Mouse (Mus musculus) intestine, embryonic 16.5 days (tissue): ENCODE measurements around the gene Tcl1b4. TPM values are rescaled to one million over a fixed set of nuclear protein-coding genes. Genes with fewer than 3 reads are reported as not detected.
A peak's percentile ranks its signal among the peaks of the same experiment; 100 is the strongest.

Source experiments
- ATAC-seq: fragments of 200-750 bp; cut with Nextera tagmentation; 2 replicates; pipeline ENCODE4 v1.8.0; 2017; ENCODE audit warnings: moderate TSS enrichment, moderate library complexity
- H3K27ac ChIP-seq: fragments of 300-500 bp; sonication (generic); 2 replicates; pipeline ENCODE4 v1.5.1; 2014; ENCODE audit warnings: mild to moderate bottlenecking, low read length
- H3K27me3 ChIP-seq: fragments of 300-500 bp; sonication (generic); replicated peaks from 2 replicates; pipeline ENCODE4 v1.6.1; 2014; ENCODE audit warnings: low read length, control low read depth, mixed read lengths; ENCODE audit not compliant: control insufficient read depth, insufficient read depth
- H3K36me3 ChIP-seq: fragments of 300-500 bp; sonication (generic); 2 replicates; pipeline ENCODE4 v1.6.1; 2014; ENCODE audit warnings: low read length, control low read depth; ENCODE audit not compliant: control insufficient read depth, insufficient read depth
- H3K4me1 ChIP-seq: fragments of 300-500 bp; sonication (generic); 2 replicates; pipeline ENCODE4 v1.6.1; 2014; ENCODE audit warnings: low read length, control low read depth, mixed read lengths; ENCODE audit not compliant: control insufficient read depth, insufficient read depth
- H3K4me2 ChIP-seq: fragments of 300-500 bp; sonication (generic); 2 replicates; pipeline ENCODE4 v1.6.1; 2014; ENCODE audit warnings: low read depth, low read length, control low read depth
- H3K4me3 ChIP-seq: fragments of 300-500 bp; sonication (generic); 2 replicates; pipeline ENCODE4 v1.5.1; 2014; ENCODE audit warnings: mild to moderate bottlenecking, low read length
- H3K9ac ChIP-seq: fragments of 300-500 bp; sonication (generic); 2 replicates; pipeline ENCODE4 v1.6.1; 2014; ENCODE audit warnings: low read depth, low read length
- H3K9me3 ChIP-seq: fragments of 300-500 bp; sonication (generic); 2 replicates; pipeline ENCODE4 v1.6.1; 2016; ENCODE audit warnings: low read length, control low read depth; ENCODE audit not compliant: control insufficient read depth
- WGBS: fragments of 180-500 bp; shearing (Covaris S2); extraction: QIAGEN DNeasy Blood & Tissue Kit; methylation state at CpG from one replicate; pipeline ENCODE4 v1.1.7; 2014; 5-methylcytosine and 5-hydroxymethylcytosine counted together
- polyA plus RNA-seq: library from polyadenylated mRNA; unstranded; fragments of >200 nt; fragmentation: Nextera tagmentation; extraction: Ambion mirVana; gene quantifications from 2 replicates; pipeline ENCODE4 v1.2.1, GENCODE M21; 2015

The Tcl1b4 gene
- polyA plus RNA-seq, 1 experiment from 2014 or later, result not detected

DNA sequence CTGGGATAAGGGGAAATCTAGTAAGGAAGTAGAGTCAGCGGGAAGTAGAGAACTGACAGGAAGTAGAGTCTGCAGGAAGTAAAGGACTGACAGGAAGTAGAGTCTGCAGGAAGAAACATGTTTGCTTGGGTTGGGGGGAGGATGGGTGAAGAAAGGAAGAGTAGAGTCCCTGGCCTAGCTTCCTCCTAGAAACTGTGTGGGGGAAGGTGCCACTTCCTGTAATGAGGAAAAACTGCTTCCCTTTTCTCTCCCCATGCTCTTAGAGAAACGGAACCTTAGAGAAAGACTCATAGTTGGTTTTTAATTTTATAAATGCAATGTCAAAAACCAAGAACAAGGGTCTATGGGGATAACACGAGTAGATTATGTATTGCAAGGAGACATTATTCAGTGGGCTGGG is 33.3 kb downstream of the Tcl1b4 start:
- no peaks in the 10 kb centered on the region for H3K36me3 ChIP-seq
- H3K4me2 ChIP-seq, result no peak overlapping the region
- no peaks in the 10 kb centered on the region for H3K27me3 ChIP-seq
- H3K4me3 ChIP-seq, result no peak overlapping the region
- H3K9ac ChIP-seq, result no peak overlapping the region
- no peak for ATAC-seq
- 80% methylated on average over 3 of the region's 3 CpGs for WGBS
- no peak overlapping the region for H3K27ac ChIP-seq
- no peaks in the 10 kb centered on the region for H3K4me1 ChIP-seq
- H3K9me3 ChIP-seq, result no peaks in the 10 kb centered on the region

DNA sequence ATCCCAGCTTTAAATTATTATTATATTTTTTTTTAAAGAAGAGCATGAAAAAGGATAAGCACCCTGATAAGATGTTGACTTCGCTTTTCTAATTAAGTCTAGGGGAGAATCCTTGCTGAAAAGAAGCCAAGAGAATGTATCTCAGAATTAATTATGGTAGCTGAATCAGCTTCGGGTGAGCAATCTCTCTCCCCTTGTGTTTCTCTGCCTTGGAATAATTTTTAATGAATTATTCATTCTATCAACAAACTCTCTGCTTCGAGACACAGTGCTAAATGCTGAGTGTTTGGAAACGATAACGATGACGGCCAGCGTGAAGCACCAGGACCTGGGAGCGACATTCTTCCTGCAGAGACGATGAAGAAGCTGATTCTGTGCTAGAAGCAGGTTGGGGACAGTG is 37.3 kb downstream of the Tcl1b4 start:
- no peak overlapping the region for H3K4me2 ChIP-seq

DNA sequence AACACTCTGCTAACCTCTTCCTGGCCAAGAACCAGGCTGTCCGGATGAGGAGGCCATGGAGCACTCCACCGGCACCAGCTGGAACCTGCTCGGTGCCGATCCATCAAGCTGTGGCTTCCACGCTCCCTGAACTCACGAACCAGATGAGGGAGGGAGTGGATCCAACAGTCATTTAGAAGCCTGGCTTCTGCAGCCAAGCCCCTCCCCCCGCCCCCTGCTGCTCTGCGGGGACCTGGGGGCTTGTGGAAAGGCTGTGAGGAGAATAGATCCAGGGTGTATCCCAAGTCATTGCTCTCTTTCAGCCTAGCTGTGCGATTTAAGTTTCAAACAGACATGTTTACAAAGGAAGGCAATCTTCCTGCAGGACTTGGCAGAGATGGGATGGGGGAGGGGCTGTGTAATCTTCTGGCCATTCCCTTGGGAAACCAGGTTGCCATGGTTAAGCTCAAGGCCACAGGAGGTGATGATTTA is 47.0 kb downstream of the Tcl1b4 start:
- Histone ChIP-seq H3K36me3 (no peaks in the 10 kb centered on the region), H3K4me2 (peak overlapping the region; percentile 32), H3K9me3 (no peaks in the 10 kb centered on the region), H3K27me3 (no peaks in the 10 kb centered on the region), H3K4me3 (no peak overlapping the region), H3K27ac (no peak overlapping the region), H3K9ac (no peak overlapping the region), H3K4me1 (peaks cover 7% of the 10 kb centered on the region)
- ATAC-seq, result peak; percentile 56
- 2% methylated on average over 9 of the region's 9 CpGs for WGBS

More for the DNA sequence above, 37.3 kb downstream of the Tcl1b4 start:
- 85% methylated on average over 9 of the region's 9 CpGs for WGBS
- H3K27me3 ChIP-seq, result no peaks in the 10 kb centered on the region
- no peak overlapping the region for H3K4me3 ChIP-seq
- no peak overlapping the region for H3K9ac ChIP-seq
- no peak for ATAC-seq
- no peaks in the 10 kb centered on the region for H3K36me3 ChIP-seq
- no peaks in the 10 kb centered on the region for H3K9me3 ChIP-seq
- H3K27ac ChIP-seq, result no peak overlapping the region
- H3K4me1 ChIP-seq, result no peaks in the 10 kb centered on the region

DNA sequence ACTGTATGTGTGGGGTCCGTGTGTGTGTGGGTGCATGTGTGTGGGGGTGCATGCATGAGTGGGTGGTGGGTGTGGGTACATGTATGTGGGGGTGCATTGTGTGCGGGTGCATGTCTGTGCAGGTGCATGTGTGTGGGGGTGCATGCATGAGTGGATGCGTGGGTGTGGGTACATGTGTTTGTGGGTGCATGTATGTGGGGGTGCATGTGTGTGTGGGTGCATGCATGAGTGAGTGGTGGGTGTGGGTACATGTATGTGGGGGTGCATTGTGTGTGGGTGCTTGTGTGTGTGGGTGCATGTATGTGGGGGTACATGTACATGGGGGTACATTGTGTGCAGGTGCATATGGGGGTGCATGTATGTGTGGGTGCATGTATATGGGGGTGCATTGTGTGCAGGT is 52.0 kb downstream of the Tcl1b4 start:
- Histone ChIP-seq H3K9me3 (no peaks in the 10 kb centered on the region), H3K27ac (no peak overlapping the region), H3K27me3 (no peaks in the 10 kb centered on the region), H3K4me1 (peaks cover 3% of the 10 kb centered on the region; the same call in 1 of the 2 replicates), H3K9ac (no peak overlapping the region), H3K36me3 (no peaks in the 10 kb centered on the region), H3K4me2 (no peak overlapping the region), H3K4me3 (no peak overlapping the region)
- no peak for ATAC-seq
- 89% methylated on average over 3 of the region's 3 CpGs for WGBS

Other genes with a start within 250 kb of the Tcl1b4 start
- gene Syne3, start 192.1 kb upstream of the Tcl1b4 start, polyA plus RNA-seq, result 0.51 and 0.66 TPM in 2 replicates
- 185 and 199 TPM in 2 replicates for gene Glrx5, start 169.3 kb upstream of the Tcl1b4 start, polyA plus RNA-seq
- gene Tcl1b2, start 55.9 kb upstream of the Tcl1b4 start, polyA plus RNA-seq, result not detected in 2 replicates
- not detected in 2 replicates for gene Tcl1b1, start 42.3 kb upstream of the Tcl1b4 start, polyA plus RNA-seq
- gene Tcl1b5, start 25.6 kb upstream of the Tcl1b4 start, polyA plus RNA-seq, result not detected in 2 replicates
- not detected in 2 replicates for gene Tcl1b3, start 10.9 kb upstream of the Tcl1b4 start, polyA plus RNA-seq
- gene Tcl1, start 20.8 kb downstream of the Tcl1b4 start, polyA plus RNA-seq, result not detected in 2 replicates
- gene Tunar, start 131.9 kb downstream of the Tcl1b4 start, polyA plus RNA-seq, result 0.10 and 0.15 TPM in 2 replicates